Mouse (Mus musculus): Measurements from ENCODE around the gene Cdhr3. TPM values are rescaled to one million over a fixed set of nuclear protein-coding genes. Genes with fewer than 3 reads are reported as not detected.

Cdhr3 gene
- polyA plus RNA-seq, 1 experiment from 2014 or later: not detected

- H3K9ac ChIP-seq (ENCODE audit: low read length): no peak overlapping the region
- DNase-seq (ENCODE audit: low spot score) (no peak), ATAC-seq (replicated peaks; ENCODE audit: low FRiP score) (no peak)
- H3K27me3 ChIP-seq (ENCODE audit: control insufficient read depth, insufficient read depth, low read length): no peaks in the 10 kb centered on the region
- no peak overlapping the region for H3K4me2 ChIP-seq (ENCODE audit: low read depth, low read length, severe bottlenecking)
- peaks cover 7% of the 10 kb centered on the region for H3K4me1 ChIP-seq (replicated peaks; ENCODE audit: control insufficient read depth, insufficient read depth, low read length)
- no peaks in the 10 kb centered on the region for H3K36me3 ChIP-seq (ENCODE audit: control insufficient read depth, insufficient read depth, low read length)
- no peak overlapping the region for H3K4me3 ChIP-seq (ENCODE audit: low read depth, low read length)
- H3K27ac ChIP-seq (ENCODE audit: low read depth, low read length): no peak overlapping the region
- 91% methylated on average over 9 of the region's 9 CpGs for WGBS
- H3K9me3 ChIP-seq (ENCODE audit: control insufficient read depth, low read length): no peaks in the 10 kb centered on the region
These were observed 39.4 kb downstream of the Cdhr3 start for GRCm38 (mm10) chr12:33053311-33053710.

GRCm38 (mm10) chr12:33048391-33048790, 44.3 kb downstream of the Cdhr3 start:
- DNase-seq (ENCODE audit: low spot score) (no peak), ATAC-seq (replicated peaks; ENCODE audit: low FRiP score) (no peak)
- no peak overlapping the region for H3K27ac ChIP-seq (ENCODE audit: low read depth, low read length)
- no peaks in the 10 kb centered on the region; the same call in 1 of the 2 replicates for H3K4me1 ChIP-seq (replicated peaks; ENCODE audit: control insufficient read depth, insufficient read depth, low read length)
- no peaks in the 10 kb centered on the region for H3K9me3 ChIP-seq (ENCODE audit: control insufficient read depth, low read length)
- no peaks in the 10 kb centered on the region for H3K36me3 ChIP-seq (ENCODE audit: control insufficient read depth, insufficient read depth, low read length)
- no peak overlapping the region for H3K4me2 ChIP-seq (ENCODE audit: low read depth, low read length, severe bottlenecking)
- 90% methylated on average over 3 of the region's 3 CpGs for WGBS
- no peak overlapping the region for H3K9ac ChIP-seq (ENCODE audit: low read length)
- no peak overlapping the region for H3K4me3 ChIP-seq (ENCODE audit: low read depth, low read length)
- H3K27me3 ChIP-seq (ENCODE audit: control insufficient read depth, insufficient read depth, low read length): no peaks in the 10 kb centered on the region

- Histone ChIP-seq H3K27me3 (ENCODE audit: control insufficient read depth, insufficient read depth, low read length) (no peaks in the 10 kb centered on the region), H3K4me2 (ENCODE audit: low read depth, low read length, severe bottlenecking) (no peak overlapping the region), H3K36me3 (ENCODE audit: control insufficient read depth, insufficient read depth, low read length) (no peaks in the 10 kb centered on the region), H3K27ac (ENCODE audit: low read depth, low read length) (no peak overlapping the region), H3K9me3 (ENCODE audit: control insufficient read depth, low read length) (no peaks in the 10 kb centered on the region), H3K4me3 (ENCODE audit: low read depth, low read length) (no peak overlapping the region), H3K9ac (ENCODE audit: low read length) (no peak overlapping the region), H3K4me1 (replicated peaks; ENCODE audit: control insufficient read depth, insufficient read depth, low read length) (no peaks in the 10 kb centered on the region; the same call in 1 of the 2 replicates)
- 76% methylated on average over 7 of the region's 7 CpGs for WGBS
- 0 out of 2 replicates have a peak, but pooled peaks have one; percentile 5 for ATAC-seq (replicated peaks; ENCODE audit: low FRiP score)
- no peak for DNase-seq (ENCODE audit: low spot score)
These were observed 46.2 kb downstream of the Cdhr3 start for GRCm38 (mm10) chr12:33046434-33046833.

GRCm38 (mm10) chr12:33045533-33046361, 46.9 kb downstream of the Cdhr3 start:
- peak; percentile 55 for DNase-seq (ENCODE audit: low spot score)
- Histone ChIP-seq H3K4me1 (replicated peaks; ENCODE audit: control insufficient read depth, insufficient read depth, low read length) (no peaks in the 10 kb centered on the region; the same call in 1 of the 2 replicates), H3K27ac (ENCODE audit: low read depth, low read length) (no peak overlapping the region; the same call in 1 of the 2 replicates), H3K36me3 (ENCODE audit: control insufficient read depth, insufficient read depth, low read length) (no peaks in the 10 kb centered on the region), H3K9ac (ENCODE audit: low read length) (no peak overlapping the region), H3K4me2 (ENCODE audit: low read depth, low read length, severe bottlenecking) (0 out of 2 replicates have a peak overlapping the region, but pooled peaks have one; percentile 9), H3K4me3 (ENCODE audit: low read depth, low read length) (no peak overlapping the region), H3K27me3 (ENCODE audit: control insufficient read depth, insufficient read depth, low read length) (no peaks in the 10 kb centered on the region), H3K9me3 (ENCODE audit: control insufficient read depth, low read length) (no peaks in the 10 kb centered on the region)
- ATAC-seq (replicated peaks; ENCODE audit: low FRiP score): peak; percentile 56
- WGBS: 42% methylated on average over 16 of the region's 16 CpGs

- Histone ChIP-seq H3K4me3 (ENCODE audit: low read depth, low read length) (no peak overlapping the region), H3K4me2 (ENCODE audit: low read depth, low read length, severe bottlenecking) (no peak overlapping the region), H3K36me3 (ENCODE audit: control insufficient read depth, insufficient read depth, low read length) (no peaks in the 10 kb centered on the region), H3K9me3 (ENCODE audit: control insufficient read depth, low read length) (no peaks in the 10 kb centered on the region), H3K27me3 (ENCODE audit: control insufficient read depth, insufficient read depth, low read length) (peaks cover 3% of the 10 kb centered on the region; the same call in 1 of the 2 replicates), H3K4me1 (replicated peaks; ENCODE audit: control insufficient read depth, insufficient read depth, low read length) (no peaks in the 10 kb centered on the region; the same call in 1 of the 2 replicates), H3K27ac (ENCODE audit: low read depth, low read length) (no peak overlapping the region), H3K9ac (ENCODE audit: low read length) (no peak overlapping the region)
- WGBS: 90% methylated on average over 7 of the region's 7 CpGs
- ATAC-seq (replicated peaks; ENCODE audit: low FRiP score) (no peak), DNase-seq (ENCODE audit: low spot score) (no peak)
These were observed 51.2 kb downstream of the Cdhr3 start for GRCm38 (mm10) chr12:33041476-33041875.

GRCm38 (mm10) chr12:33040811-33041210, 51.9 kb downstream of the Cdhr3 start:
- no peak for ATAC-seq (replicated peaks; ENCODE audit: low FRiP score)
- Histone ChIP-seq H3K27me3 (ENCODE audit: control insufficient read depth, insufficient read depth, low read length) (peaks cover 3% of the 10 kb centered on the region; the same call in 1 of the 2 replicates), H3K27ac (ENCODE audit: low read depth, low read length) (no peak overlapping the region), H3K9me3 (ENCODE audit: control insufficient read depth, low read length) (no peaks in the 10 kb centered on the region), H3K36me3 (ENCODE audit: control insufficient read depth, insufficient read depth, low read length) (no peaks in the 10 kb centered on the region), H3K4me2 (ENCODE audit: low read depth, low read length, severe bottlenecking) (no peak overlapping the region), H3K9ac (ENCODE audit: low read length) (no peak overlapping the region), H3K4me3 (ENCODE audit: low read depth, low read length) (no peak overlapping the region), H3K4me1 (replicated peaks; ENCODE audit: control insufficient read depth, insufficient read depth, low read length) (peaks cover 3% of the 10 kb centered on the region; the same call in 1 of the 2 replicates)
- WGBS: 88% methylated on average over 2 of the region's 2 CpGs
- no peak for DNase-seq (ENCODE audit: low spot score)

- Histone ChIP-seq H3K4me2 (ENCODE audit: low read depth, low read length, severe bottlenecking) (no peak overlapping the region), H3K4me1 (replicated peaks; ENCODE audit: control insufficient read depth, insufficient read depth, low read length) (peaks cover 14% of the 10 kb centered on the region; the same call in 1 of the 2 replicates), H3K27me3 (ENCODE audit: control insufficient read depth, insufficient read depth, low read length) (peaks cover 3% of the 10 kb centered on the region; the same call in 1 of the 2 replicates), H3K27ac (ENCODE audit: low read depth, low read length) (no peak overlapping the region), H3K9me3 (ENCODE audit: control insufficient read depth, low read length) (no peaks in the 10 kb centered on the region), H3K36me3 (ENCODE audit: control insufficient read depth, insufficient read depth, low read length) (no peaks in the 10 kb centered on the region), H3K4me3 (ENCODE audit: low read depth, low read length) (no peak overlapping the region), H3K9ac (ENCODE audit: low read length) (no peak overlapping the region)
- ATAC-seq (replicated peaks; ENCODE audit: low FRiP score) (no peak), DNase-seq (ENCODE audit: low spot score) (no peak)
These were observed 54.0 kb downstream of the Cdhr3 start for GRCm38 (mm10) chr12:33038676-33039075.

- Histone ChIP-seq H3K36me3 (ENCODE audit: control insufficient read depth, insufficient read depth, low read length) (no peaks in the 10 kb centered on the region), H3K4me2 (ENCODE audit: low read depth, low read length, severe bottlenecking) (peak overlapping the region; percentile 35), H3K27ac (ENCODE audit: low read depth, low read length) (peak overlapping the region; percentile 71), H3K4me1 (replicated peaks; ENCODE audit: control insufficient read depth, insufficient read depth, low read length) (peaks cover 14% of the 10 kb centered on the region; the same call in 1 of the 2 replicates), H3K27me3 (ENCODE audit: control insufficient read depth, insufficient read depth, low read length) (peaks cover 8% of the 10 kb centered on the region), H3K9me3 (ENCODE audit: control insufficient read depth, low read length) (no peaks in the 10 kb centered on the region), H3K9ac (ENCODE audit: low read length) (peak overlapping the region; percentile 16; the same call in 1 of the 2 replicates), H3K4me3 (ENCODE audit: low read depth, low read length) (0 out of 2 replicates have a peak overlapping the region, but pooled peaks have one; percentile 5)
- peak; percentile 86 for ATAC-seq (replicated peaks; ENCODE audit: low FRiP score)
- DNase-seq (ENCODE audit: low spot score): peak; percentile 84
- WGBS: 16% methylated on average over 21 of the region's 21 CpGs
These were observed 56.8 kb downstream of the Cdhr3 start for GRCm38 (mm10) chr12:33035719-33036521.
